Mouse (Mus musculus): ENCODE results near the gene Pycr1. TPM values are rescaled to one million over a fixed set of nuclear protein-coding genes. Genes with fewer than 3 reads are reported as not detected.

Gene Pycr1
- polyA plus RNA-seq, 1 experiment from 2014 or later, result 29.9 TPM

DNA sequence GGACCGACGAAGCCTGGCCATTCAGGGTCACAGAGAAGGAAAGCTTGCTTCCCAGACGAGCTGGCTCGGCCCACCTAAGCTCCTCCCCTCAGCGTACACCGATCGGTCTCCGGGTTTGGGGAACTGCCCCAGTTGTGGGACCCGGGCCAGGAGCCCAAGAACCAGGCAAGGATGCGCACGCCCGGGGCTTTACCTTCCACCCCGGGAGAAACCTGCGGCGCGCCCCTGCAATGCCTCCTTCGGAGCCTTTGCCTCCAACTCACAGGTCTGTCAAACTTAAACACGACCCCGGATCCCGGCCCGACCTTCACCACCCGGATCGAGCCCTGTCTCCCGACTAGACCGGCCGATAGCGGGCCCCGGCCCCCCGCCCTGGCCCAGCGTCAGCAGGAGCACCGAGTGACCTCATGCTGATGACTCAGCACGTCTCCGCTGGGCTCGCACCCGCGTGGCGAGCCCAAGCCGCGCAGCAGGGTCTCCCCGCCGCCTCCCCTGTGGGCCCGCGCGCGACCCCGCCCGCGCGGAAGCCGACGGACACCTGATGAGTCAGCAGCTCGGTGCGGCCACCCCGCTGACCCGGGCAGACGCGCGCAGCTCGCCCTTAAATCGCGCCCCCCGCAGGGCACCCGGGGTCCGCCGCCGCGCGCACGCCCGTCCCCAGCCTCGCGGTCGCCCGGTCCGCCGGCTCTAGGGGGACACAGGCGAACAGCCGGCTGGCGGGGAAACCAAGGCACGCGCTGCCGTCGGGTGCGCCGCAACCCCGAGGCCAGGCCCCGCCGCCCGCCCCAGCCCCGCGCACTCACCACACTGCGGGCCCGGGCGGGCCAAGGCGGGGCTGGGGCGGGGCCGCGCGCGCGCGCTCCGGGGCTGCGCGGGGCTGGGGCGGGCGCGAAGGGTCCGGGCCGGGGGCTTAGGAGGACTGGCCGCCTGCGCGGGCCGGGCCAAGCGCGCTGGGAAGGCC is 10.7 kb downstream of the Pycr1 start:
- Histone ChIP-seq H3K9ac (replicated peaks) (peak overlapping the region; percentile 88), H3K27me3 (no peaks in the 10 kb centered on the region), H3K27ac (peak overlapping the region; percentile 87), H3K36me3 (peaks cover 16% of the 10 kb centered on the region), H3K4me3 (replicated peaks) (peak overlapping the region; percentile 97), H3K9me3 (no peaks in the 10 kb centered on the region), H3K4me2 (peak overlapping the region; percentile 92), H3K4me1 (replicated peaks) (peaks cover 28% of the 10 kb centered on the region)
- 1% methylated on average over 114 of the region's 116 CpGs for WGBS
- ATAC-seq (ENCODE audit: insufficient number of reproducible peaks, insufficient read depth, low FRiP score, low TSS enrichment, low read depth), result peak; percentile 78

DNA sequence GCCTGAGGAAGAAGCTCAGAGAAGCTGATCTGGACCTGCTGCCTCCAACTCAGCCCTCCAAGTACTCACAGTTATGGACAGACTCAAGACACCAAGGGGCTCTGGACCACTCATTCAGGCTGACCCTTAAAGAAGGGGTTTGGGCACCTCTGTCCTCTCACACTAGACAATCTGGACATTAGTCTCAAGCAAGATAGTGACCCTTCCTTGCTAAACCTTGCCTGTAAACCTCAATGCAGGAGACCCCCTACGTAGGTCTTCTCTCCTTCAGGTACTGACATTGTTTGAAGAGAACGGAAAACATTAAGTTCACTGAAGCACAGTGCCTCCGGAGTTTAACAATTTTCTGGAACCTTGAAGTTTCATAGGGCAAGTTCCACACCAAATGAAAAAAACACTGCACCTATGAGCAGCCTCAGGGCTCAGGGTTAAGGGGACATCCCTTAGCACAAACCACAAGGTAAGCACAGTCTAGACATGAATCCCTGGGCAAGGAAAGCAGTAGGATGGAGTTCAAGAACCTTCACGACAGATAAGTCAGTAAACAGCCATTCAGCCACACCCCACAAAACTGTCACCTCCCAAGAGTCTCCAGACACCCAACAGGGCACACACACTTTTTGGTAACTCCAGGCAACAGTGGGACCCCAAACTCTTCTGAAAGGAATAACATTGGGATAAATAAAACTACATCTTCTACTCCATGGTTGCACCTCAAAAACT is 11.7 kb downstream of the Pycr1 start:
- Histone ChIP-seq H3K4me1 (replicated peaks) (peaks cover 28% of the 10 kb centered on the region), H3K27me3 (no peaks in the 10 kb centered on the region), H3K27ac (peak overlapping the region; percentile 87), H3K4me3 (replicated peaks) (peak overlapping the region; percentile 97), H3K36me3 (peaks cover 25% of the 10 kb centered on the region), H3K4me2 (peak overlapping the region; percentile 92), H3K9ac (replicated peaks) (peak overlapping the region; percentile 88), H3K9me3 (no peaks in the 10 kb centered on the region)
- 56% methylated on average over 4 of the region's 4 CpGs for WGBS
- no peak for ATAC-seq (ENCODE audit: insufficient number of reproducible peaks, insufficient read depth, low FRiP score, low TSS enrichment, low read depth)

DNA sequence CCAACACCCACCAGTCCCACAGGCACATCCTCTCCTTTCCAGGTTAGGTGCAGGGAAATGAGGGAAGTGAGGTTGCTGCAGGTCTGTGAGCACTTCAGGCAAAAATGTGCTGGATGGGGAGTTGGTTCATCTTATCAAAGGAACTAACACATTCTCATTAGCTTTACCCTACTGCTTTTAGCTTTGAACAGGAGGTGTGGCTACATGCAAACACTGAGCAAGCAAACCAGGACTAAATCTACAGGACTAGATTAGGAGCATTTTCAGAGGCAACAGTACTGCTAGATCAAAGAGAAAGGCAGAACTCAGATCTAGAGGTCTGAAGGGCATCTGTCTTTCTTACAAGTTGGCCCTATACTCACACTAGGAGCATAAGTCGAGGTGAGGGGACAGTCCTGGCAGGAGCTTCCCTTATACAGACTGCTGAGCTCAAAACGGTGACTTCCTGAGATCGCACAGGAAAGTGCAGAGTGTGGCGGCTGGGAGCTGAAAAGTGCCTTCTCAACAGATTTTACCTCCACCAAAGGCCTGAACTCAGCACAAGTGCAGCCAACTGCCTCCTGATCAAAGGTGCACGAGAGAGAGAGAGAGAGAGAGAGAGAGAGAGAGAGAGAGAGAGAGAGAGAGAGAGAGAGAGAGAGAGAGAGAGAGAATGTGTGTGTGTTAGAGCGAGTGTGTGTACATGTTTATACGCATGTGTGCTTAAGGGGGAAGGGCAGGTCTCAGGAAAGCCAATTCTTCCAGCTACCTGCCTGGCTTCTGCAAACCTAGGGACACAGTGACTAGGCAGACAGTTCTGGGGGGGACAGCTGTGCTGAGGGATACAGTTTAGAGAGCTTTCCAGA is 12.5 kb downstream of the Pycr1 start:
- peaks cover 31% of the 10 kb centered on the region for H3K36me3 ChIP-seq
- no peaks in the 10 kb centered on the region for H3K9me3 ChIP-seq
- peak overlapping the region; percentile 97; the same call in 1 of the 2 replicates for H3K4me3 ChIP-seq (replicated peaks)
- peaks cover 28% of the 10 kb centered on the region for H3K4me1 ChIP-seq (replicated peaks)
- H3K27me3 ChIP-seq, result no peaks in the 10 kb centered on the region
- ATAC-seq (ENCODE audit: insufficient number of reproducible peaks, insufficient read depth, low FRiP score, low TSS enrichment, low read depth), result no peak
- H3K4me2 ChIP-seq, result peak overlapping the region; percentile 92
- 48% methylated on average over 7 of the region's 7 CpGs for WGBS
- H3K27ac ChIP-seq, result 0 out of 2 replicates have a peak overlapping the region, but pooled peaks have one; percentile 87
- H3K9ac ChIP-seq (replicated peaks), result peak overlapping the region; percentile 48; the same call in 1 of the 2 replicates

DNA sequence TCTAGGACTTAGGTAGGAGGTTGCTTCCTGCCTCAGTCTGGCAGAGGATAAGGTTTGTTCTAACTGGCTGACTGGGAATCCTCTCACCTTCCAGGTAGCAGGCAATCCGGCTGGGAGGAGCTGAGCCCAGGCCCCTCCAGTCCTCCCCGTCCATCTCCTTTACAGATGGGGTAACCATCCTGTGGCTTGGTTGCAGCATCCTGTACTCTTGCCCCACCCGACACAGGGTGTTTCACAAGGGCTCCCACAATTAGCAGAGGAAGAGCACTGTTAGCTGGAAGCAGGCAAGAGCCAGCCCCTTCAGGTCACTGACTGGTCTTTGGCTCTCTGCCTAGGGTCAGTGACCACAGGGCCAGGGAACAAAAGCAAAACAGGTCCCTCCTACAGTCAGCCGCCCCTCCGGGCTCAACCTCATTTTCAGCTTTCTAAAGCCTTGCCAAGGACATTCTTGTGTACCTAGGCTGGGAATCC is 13.1 kb downstream of the Pycr1 start:
- ATAC-seq (ENCODE audit: insufficient number of reproducible peaks, insufficient read depth, low FRiP score, low TSS enrichment, low read depth), result no peak

DNA sequence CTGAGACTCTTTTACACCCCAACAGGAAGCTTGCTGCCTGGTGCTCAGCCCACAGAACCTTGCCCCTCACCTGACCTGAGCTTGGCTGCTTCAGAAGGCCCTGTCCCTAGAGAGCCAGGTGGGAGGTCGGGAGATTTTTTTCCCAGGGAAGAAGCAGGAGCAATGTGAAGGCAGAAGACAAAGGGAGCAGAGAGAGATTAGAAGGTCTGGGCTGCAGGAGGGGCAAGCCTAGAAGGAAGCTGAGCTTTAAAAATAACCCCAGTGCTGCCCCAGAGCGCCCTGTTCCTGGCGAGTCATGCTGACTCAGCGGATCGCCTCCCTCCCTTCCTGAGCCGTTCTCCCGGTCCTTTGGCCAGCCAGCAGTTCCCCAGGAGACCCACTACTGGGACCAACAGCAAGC is 13.7 kb downstream of the Pycr1 start:
- WGBS, result 54% methylated on average over 7 of the region's 7 CpGs

More for the DNA sequence above, 13.1 kb downstream of the Pycr1 start:
- Histone ChIP-seq H3K4me1 (replicated peaks) (peaks cover 30% of the 10 kb centered on the region), H3K9me3 (no peaks in the 10 kb centered on the region), H3K27ac (no peak overlapping the region; the same call in 1 of the 2 replicates), H3K4me2 (peak overlapping the region; percentile 6; the same call in 1 of the 2 replicates), H3K36me3 (peaks cover 34% of the 10 kb centered on the region), H3K9ac (replicated peaks) (peak overlapping the region; percentile 48; the same call in 1 of the 2 replicates), H3K27me3 (no peaks in the 10 kb centered on the region), H3K4me3 (replicated peaks) (no peak overlapping the region)
- 66% methylated on average over 5 of the region's 5 CpGs for WGBS

DNA sequence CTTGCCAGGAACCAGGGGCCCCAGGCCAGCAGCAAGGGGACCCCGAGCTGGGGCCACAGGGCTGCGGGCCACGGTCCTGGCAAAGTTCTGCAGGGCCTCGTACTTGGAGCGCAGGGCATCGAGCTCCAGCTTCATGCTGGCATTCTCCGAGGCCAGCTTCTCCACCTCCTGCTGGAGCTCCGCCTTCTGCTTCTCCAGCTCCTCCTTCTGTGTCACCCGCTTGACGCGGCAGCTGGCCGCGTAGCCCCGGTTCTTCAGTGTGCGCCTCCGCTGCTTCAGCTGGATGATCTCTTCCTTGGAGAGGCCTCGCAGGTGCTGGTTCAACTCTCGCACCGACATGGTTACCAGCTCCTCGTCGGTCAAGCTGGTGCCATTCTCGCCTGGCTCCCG is 14.2 kb downstream of the Pycr1 start:
- H3K9me3 ChIP-seq, result no peaks in the 10 kb centered on the region
- H3K9ac ChIP-seq (replicated peaks), result 0 out of 2 replicates have a peak overlapping the region, but pooled peaks have one; percentile 48
- ATAC-seq (ENCODE audit: insufficient number of reproducible peaks, insufficient read depth, low FRiP score, low TSS enrichment, low read depth), result no peak
- H3K27ac ChIP-seq, result 0 out of 2 replicates have a peak overlapping the region, but pooled peaks have one; percentile 23
- 82% methylated on average over 23 of the region's 23 CpGs for WGBS
- H3K4me1 ChIP-seq (replicated peaks), result peaks cover 34% of the 10 kb centered on the region
- no peaks in the 10 kb centered on the region for H3K27me3 ChIP-seq
- H3K36me3 ChIP-seq, result peaks cover 34% of the 10 kb centered on the region
- H3K4me3 ChIP-seq (replicated peaks), result no peak overlapping the region
- H3K4me2 ChIP-seq, result peak overlapping the region; percentile 21; the same call in 1 of the 2 replicates

More for the DNA sequence above, 13.7 kb downstream of the Pycr1 start:
- Histone ChIP-seq H3K27ac (peak overlapping the region; percentile 23; the same call in 1 of the 2 replicates), H3K9me3 (no peaks in the 10 kb centered on the region), H3K27me3 (no peaks in the 10 kb centered on the region), H3K4me1 (replicated peaks) (peaks cover 34% of the 10 kb centered on the region), H3K9ac (replicated peaks) (peak overlapping the region; percentile 48; the same call in 1 of the 2 replicates), H3K36me3 (peaks cover 34% of the 10 kb centered on the region), H3K4me3 (replicated peaks) (no peak overlapping the region), H3K4me2 (peak overlapping the region; percentile 6; the same call in 1 of the 2 replicates)
- no peak for ATAC-seq (ENCODE audit: insufficient number of reproducible peaks, insufficient read depth, low FRiP score, low TSS enrichment, low read depth)

DNA sequence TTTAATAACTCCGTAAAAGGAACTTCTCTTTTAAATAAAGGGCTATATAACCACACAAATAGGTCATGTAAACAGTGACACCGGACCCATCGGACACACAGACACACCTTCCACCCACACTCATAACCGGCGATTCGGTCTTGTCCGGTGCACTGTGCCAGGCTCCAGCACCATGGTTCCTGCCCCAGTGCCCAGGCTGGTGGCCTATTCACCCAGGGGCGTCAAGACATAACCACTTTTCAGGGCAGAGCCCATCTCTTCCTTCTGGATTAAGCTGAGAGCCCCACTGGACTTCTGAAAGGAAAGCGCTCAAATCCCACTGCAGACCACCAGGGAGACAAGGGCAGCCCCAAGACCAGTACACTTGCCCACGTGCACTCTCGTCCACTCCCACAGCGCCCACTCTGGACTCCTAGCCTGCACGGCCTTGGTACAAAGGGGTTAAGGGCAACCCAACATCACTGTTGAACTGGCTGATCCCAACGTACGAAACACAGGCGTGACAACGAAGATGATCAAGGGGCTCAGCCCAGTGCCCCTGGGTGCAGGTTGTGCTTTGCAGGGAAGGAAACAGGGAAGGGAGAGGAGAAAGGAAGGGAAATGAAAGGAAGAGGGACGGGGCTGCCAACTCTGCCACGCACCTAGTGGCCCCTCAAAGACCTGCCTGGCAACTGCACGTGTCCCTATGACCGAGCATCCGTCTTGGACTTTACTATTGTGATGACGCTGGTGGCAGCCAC is 14.8 kb downstream of the Pycr1 start:
- Histone ChIP-seq H3K9me3 (no peaks in the 10 kb centered on the region), H3K27me3 (no peaks in the 10 kb centered on the region), H3K9ac (replicated peaks) (no peak overlapping the region), H3K4me1 (replicated peaks) (peaks cover 39% of the 10 kb centered on the region), H3K4me2 (0 out of 2 replicates have a peak overlapping the region, but pooled peaks have one; percentile 21), H3K36me3 (peaks cover 34% of the 10 kb centered on the region), H3K27ac (no peak overlapping the region), H3K4me3 (replicated peaks) (no peak overlapping the region)
- ATAC-seq (ENCODE audit: insufficient number of reproducible peaks, insufficient read depth, low FRiP score, low TSS enrichment, low read depth), result no peak
- 94% methylated on average over 23 of the region's 23 CpGs for WGBS

DNA sequence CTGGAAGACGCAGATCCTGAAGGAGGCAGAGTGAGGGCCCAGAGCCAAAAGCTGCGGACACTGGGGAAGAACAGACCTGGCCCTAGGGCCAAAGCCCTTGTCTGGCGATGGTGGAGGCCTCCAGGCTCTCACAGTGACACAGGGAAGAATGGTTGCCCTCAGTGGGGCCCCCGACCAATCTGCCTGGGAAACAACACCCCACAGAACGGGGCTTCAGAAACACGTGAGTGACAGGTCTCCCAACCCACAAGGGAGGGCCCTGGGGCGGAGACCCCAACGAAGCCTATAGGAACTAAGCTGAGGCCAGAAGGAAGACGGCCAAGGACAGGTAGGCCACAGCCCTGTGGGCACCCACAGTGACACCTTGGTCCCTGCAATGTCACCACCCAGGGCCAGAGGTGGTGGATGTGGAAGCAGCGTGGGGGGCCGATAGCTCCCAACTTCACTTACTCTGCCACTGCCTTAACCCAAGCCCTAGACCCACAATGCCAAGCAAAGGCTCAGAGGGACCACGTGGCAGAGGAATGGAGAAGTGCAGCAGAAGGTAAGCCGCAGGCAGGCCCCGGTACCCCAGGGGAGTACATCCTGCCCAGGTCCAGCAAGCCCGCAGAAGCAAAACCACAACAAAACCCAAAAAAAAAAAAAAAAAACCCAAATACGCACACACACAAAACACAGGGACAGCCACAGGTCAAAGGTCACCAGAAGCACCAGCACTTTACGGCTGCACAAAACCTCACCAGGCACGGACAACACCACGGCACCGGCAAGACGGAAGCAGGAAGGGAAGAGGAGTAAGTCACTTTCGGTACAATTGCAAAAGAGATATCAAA is 15.9 kb downstream of the Pycr1 start:
- no peak for ATAC-seq (ENCODE audit: insufficient number of reproducible peaks, insufficient read depth, low FRiP score, low TSS enrichment, low read depth)
- H3K27ac ChIP-seq, result no peak overlapping the region
- H3K9me3 ChIP-seq, result no peaks in the 10 kb centered on the region
- H3K9ac ChIP-seq (replicated peaks), result no peak overlapping the region
- H3K4me2 ChIP-seq, result no peak overlapping the region
- peaks cover 39% of the 10 kb centered on the region for H3K4me1 ChIP-seq (replicated peaks)
- H3K36me3 ChIP-seq, result peaks cover 38% of the 10 kb centered on the region
- H3K4me3 ChIP-seq (replicated peaks), result no peak overlapping the region
- H3K27me3 ChIP-seq, result no peaks in the 10 kb centered on the region
- WGBS, result 81% methylated on average over 22 of the region's 22 CpGs

DNA sequence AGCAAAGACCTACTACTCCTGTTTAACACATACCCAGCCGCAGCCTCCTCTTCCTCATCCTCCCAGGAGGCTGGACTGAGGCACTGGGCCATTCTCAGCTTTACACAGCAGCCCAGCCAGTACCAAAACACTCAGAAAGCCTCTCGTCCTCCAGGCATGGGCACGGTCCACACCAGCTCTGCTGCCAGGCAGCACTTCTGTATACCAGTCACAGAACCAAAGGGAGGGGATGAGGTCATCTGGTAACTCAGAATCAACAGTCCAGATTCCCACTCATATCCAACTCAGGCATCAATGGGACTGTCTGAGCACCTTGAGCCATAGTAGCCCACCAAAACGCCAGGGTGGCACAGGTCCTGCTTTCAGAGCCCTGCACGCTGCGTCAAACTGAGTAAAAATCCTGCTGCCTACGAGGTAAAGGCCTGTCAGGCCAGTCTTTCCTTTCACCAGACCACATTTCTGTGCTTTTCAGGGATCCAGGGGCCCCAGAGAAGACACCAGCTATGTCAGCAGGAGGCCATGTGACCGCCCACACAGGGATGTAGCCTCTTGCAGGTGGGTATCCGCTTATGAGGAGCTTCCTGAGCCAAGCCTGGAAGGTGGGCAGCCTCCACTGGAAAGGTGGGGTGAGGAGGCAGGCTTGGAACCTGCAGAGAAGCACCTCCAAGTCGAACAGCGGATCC is 16.6 kb downstream of the Pycr1 start:
- no peak overlapping the region for H3K9ac ChIP-seq (replicated peaks)
- no peak overlapping the region for H3K27ac ChIP-seq
- H3K27me3 ChIP-seq, result no peaks in the 10 kb centered on the region
- 91% methylated on average over 11 of the region's 11 CpGs for WGBS
- H3K36me3 ChIP-seq, result peaks cover 46% of the 10 kb centered on the region
- ATAC-seq (ENCODE audit: insufficient number of reproducible peaks, insufficient read depth, low FRiP score, low TSS enrichment, low read depth), result no peak
- no peaks in the 10 kb centered on the region for H3K9me3 ChIP-seq
- no peak overlapping the region for H3K4me2 ChIP-seq
- no peak overlapping the region for H3K4me3 ChIP-seq (replicated peaks)
- peaks cover 33% of the 10 kb centered on the region for H3K4me1 ChIP-seq (replicated peaks)

Data from limb, embryonic 12.5 days (tissue).